Mouse (Mus musculus) brain, embryonic 14.5 days (tissue): Measurements from ENCODE around the gene Gspt1. TPM values are rescaled to one million over a fixed set of nuclear protein-coding genes. Genes with fewer than 3 reads are reported as not detected.
"Not testable (repeated sequence)": the region's sequence is repeated elsewhere in the genome, so short reads cannot be mapped to it uniquely, and the experiment has no call there.

Experiments used
- DNase-seq: peaks from one replicate; pipeline ENCODE4 v3.0.0-alpha.2; 2011; ENCODE audit warnings: low read depth
- CTCF ChIP-seq: fragments of 200-500 bp; IDR thresholded peaks from 2 replicates; pipeline ENCODE4 v1.5.1; 2012; ENCODE audit warnings: inconsistent platforms, mild to moderate bottlenecking, moderate library complexity, borderline replicate concordance; ENCODE audit not compliant: insufficient read depth, insufficient read length; ENCODE audit errors: extremely low read depth
- POLR2A ChIP-seq: fragments of 200-500 bp; IDR thresholded peaks from 2 replicates; pipeline ENCODE4 v1.6.1; 2012; ENCODE audit warnings: mild to moderate bottlenecking, inconsistent platforms, borderline replicate concordance; ENCODE audit not compliant: poor library complexity, insufficient read depth, insufficient read length, severe bottlenecking; ENCODE audit errors: extremely low read depth
- polyA plus RNA-seq: library from polyadenylated mRNA; depleted of rRNA; stranded (reverse); fragments of >200 nt; gene quantifications from 2 replicates; pipeline ENCODE4 v1.2.3, GENCODE M21; 2012; rRNA removed

Gspt1 gene
- polyA plus RNA-seq = 34.3 and 54.9 TPM in 2 replicates

GRCm38 (mm10) chr16:11253898-11254722, at the start of gene Gspt1:
Gene Gspt1 (minus strand): TSS chr16:11254325.
- peak; percentile 100 for DNase-seq
- peak; percentile 92; the same call in 1 of the 2 replicates for TF ChIP-seq POLR2A
- no peak for TF ChIP-seq CTCF

- DNase-seq = no peak
- TF ChIP-seq CTCF = no peak
- no peak for TF ChIP-seq POLR2A
Observed at GRCm38 (mm10) chr16:11303741-11304140, 49.6 kb upstream of the Gspt1 start.

- DNase-seq = not testable (repeated sequence)
Observed at GRCm38 (mm10) chr16:11297700-11298099, 43.6 kb upstream of the Gspt1 start.

- DNase-seq = not testable (repeated sequence)
Observed at GRCm38 (mm10) chr16:11295583-11295982, 41.5 kb upstream of the Gspt1 start.

- not testable (repeated sequence) for DNase-seq
Observed at GRCm38 (mm10) chr16:11288873-11289272, 34.7 kb upstream of the Gspt1 start.

GRCm38 (mm10) chr16:11285949-11286348, 31.8 kb upstream of the Gspt1 start:
- no peak for DNase-seq
- no peak for TF ChIP-seq CTCF
- TF ChIP-seq POLR2A = no peak

- DNase-seq = no peak
Observed at GRCm38 (mm10) chr16:11284881-11285280, 30.8 kb upstream of the Gspt1 start.

GRCm38 (mm10) chr16:11282655-11283232, 28.6 kb upstream of the Gspt1 start:
- TF ChIP-seq POLR2A (no peak), CTCF (no peak)
- peak; percentile 0 for DNase-seq

More at GRCm38 (mm10) chr16:11284881-11285280, 30.8 kb upstream of the Gspt1 start:
- TF ChIP-seq POLR2A = no peak
- no peak for TF ChIP-seq CTCF

GRCm38 (mm10) chr16:11278778-11279177, 24.7 kb upstream of the Gspt1 start:
- TF ChIP-seq CTCF (no peak), POLR2A (no peak)
- peak; percentile 8 for DNase-seq

- TF ChIP-seq CTCF = no peak
- TF ChIP-seq POLR2A = no peak
- no peak for DNase-seq
Observed at GRCm38 (mm10) chr16:11276888-11277287, 22.8 kb upstream of the Gspt1 start.

- DNase-seq = no peak
- no peak for TF ChIP-seq CTCF
- TF ChIP-seq POLR2A = no peak
Observed at GRCm38 (mm10) chr16:11271073-11271472, 16.9 kb upstream of the Gspt1 start.

- TF ChIP-seq POLR2A (no peak), CTCF (no peak)
- no peak for DNase-seq
Observed at GRCm38 (mm10) chr16:11270642-11271041, 16.5 kb upstream of the Gspt1 start.

- TF ChIP-seq POLR2A (no peak), CTCF (no peak)
- no peak for DNase-seq
Observed at GRCm38 (mm10) chr16:11269808-11270207, 15.7 kb upstream of the Gspt1 start.

GRCm38 (mm10) chr16:11266556-11266955, 12.4 kb upstream of the Gspt1 start:
- DNase-seq = no peak
- TF ChIP-seq POLR2A (no peak), CTCF (no peak)
